8 mouse cellular contexts compared by ENCODE assay signal in genomic region chr4:108350819-108351218, GRCm38 (mm10). TPM values are rescaled to one million over a fixed set of nuclear protein-coding genes. Genes with fewer than 3 reads are reported as not detected.
DNase-seq lines count a peak whose midpoint lies in the region; ATAC-seq and TF ChIP-seq lines count a peak whose summit lies in the region.
"Had no signal": no experiment of that assay in that cellular context is flagged by ENCODE, and none has a peak within 500 bp of the region (broad histone marks: within the 10 kb centered on the region; RNA-seq: fewer than 3 reads in every experiment).

No protein-coding gene starts in this region.

- H3K27me3 ChIP-seq in Patski = no peaks in the 10 kb centered on the region
- no peaks in the 10 kb centered on the region for H3K27me3 ChIP-seq in liver, embryonic 15.5 days
- no peaks in the 10 kb centered on the region for H3K27me3 ChIP-seq in neural tube, embryonic 13.5 days

- POLR2A ChIA-PET in Patski (lab: Charles Lee) = no interaction called here

- ATAC-seq in Patski = peak; percentile 93
- no peak for ATAC-seq in liver, embryonic 15.5 days (ENCODE audit: insufficient read depth)
- ATAC-seq in neural tube, embryonic 13.5 days (ENCODE audit: low read depth) = peak; percentile 66
- ATAC-seq in megakaryocyte, adult 5-6 weeks (ENCODE audit: poor library complexity, severe bottlenecking) = no peak

- CTCF ChIA-PET in Patski (lab: Charles Lee) = no interaction called here

- no peaks in the 10 kb centered on the region for H3K9me3 ChIP-seq in liver, embryonic 15.5 days (replicated peaks)
- no peaks in the 10 kb centered on the region for H3K9me3 ChIP-seq in neural tube, embryonic 13.5 days

- 38% methylated on average over 8 of the region's 8 CpGs for WGBS in liver, embryonic 15.5 days (ENCODE audit: insufficient replicate concordance)
- 12% methylated on average over 8 of the region's 8 CpGs for WGBS in neural tube, embryonic 13.5 days

- in situ Hi-C loops in Patski (cut with MboI; ENCODE audit: low pct_unique_long_range_greater_than_20kb) = loop anchor here (5.0 kb wide), 1 partner anchor 106 kb away; the partner anchor contains the start of gene Tut4

- H3K36me3 ChIP-seq in liver, embryonic 15.5 days (replicated peaks) = no peaks in the 10 kb centered on the region
- no peaks in the 10 kb centered on the region for H3K36me3 ChIP-seq in neural tube, embryonic 13.5 days

- H3K4me2 ChIP-seq in liver, embryonic 15.5 days = no peak overlapping the region
- 0 out of 2 replicates have a peak overlapping the region, but pooled peaks have one; percentile 13 for H3K4me2 ChIP-seq in neural tube, embryonic 13.5 days

- no peak overlapping the region for H3K4me3 ChIP-seq in liver, embryonic 15.5 days (replicated peaks)
- H3K4me3 ChIP-seq in neural tube, embryonic 13.5 days = no peak overlapping the region

- peaks cover 46% of the 10 kb centered on the region for H3K4me1 ChIP-seq in liver, embryonic 15.5 days (replicated peaks)
- H3K4me1 ChIP-seq in neural tube, embryonic 13.5 days (replicated peaks) = peaks cover 35% of the 10 kb centered on the region

- H3K9ac ChIP-seq in liver, embryonic 15.5 days = no peak overlapping the region
- no peak overlapping the region for H3K9ac ChIP-seq in neural tube, embryonic 13.5 days

- TF ChIP-seq CTCF in Patski (IDR thresholded peaks at IDR 0.05) = no peak

- peak; percentile 81 for DNase-seq in Patski (ENCODE audit: low read depth, low spot score)
- DNase-seq in embryo, embryonic 9.5 days (ENCODE audit: extremely low spot score) = peak; percentile 77
- DNase-seq in heart, postnatal 4 days = peak; percentile 69
- no peak for DNase-seq in right cerebral cortex, adult 2 months (ENCODE audit: low spot score in 2 of 2)

- H3K27ac ChIP-seq in liver, embryonic 15.5 days (replicated peaks) = peak overlapping the region; percentile 6; the same call in 1 of the 2 replicates
- H3K27ac ChIP-seq in neural tube, embryonic 13.5 days (replicated peaks) = peak overlapping the region; percentile 49

RNA-seq across cellular contexts. Expression of gene Coa7, which starts 22.9 kb away (rescaled TPM):
- polyA plus RNA-seq in Patski (2021) = 30.0 TPM
- 10 to 100 TPM; 41.1 to 46.8 TPM for total RNA-seq in heart, postnatal 4 days (2021)
- 21.9 and 24.6 TPM in 2 replicates for polyA plus RNA-seq in liver, embryonic 15.5 days (2015; fragmentation: Nextera tagmentation; extraction: Ambion mirVana)
- polyA plus RNA-seq in neural tube, embryonic 13.5 days (2015; fragmentation: Nextera tagmentation; extraction: Ambion mirVana) = 43.2 and 46.8 TPM in 2 replicates
- total RNA-seq in megakaryocyte, adult 5-6 weeks (2015) = 4.3 and 10.3 TPM in 2 replicates
- total RNA-seq in megakaryocyte, adult 5-6 weeks (2017) = 3.8 and 14.3 TPM in 2 replicates

RNA-seq across cellular contexts. Expression of gene Shisal2a, which starts 32.3 kb away (rescaled TPM):
- polyA plus RNA-seq in Patski (2021) = not detected
- total RNA-seq in heart, postnatal 4 days (2021) = under 1 TPM; 0.50 TPM
- 0.26 and 0.35 TPM in 2 replicates for polyA plus RNA-seq in liver, embryonic 15.5 days (2015; fragmentation: Nextera tagmentation; extraction: Ambion mirVana)
- polyA plus RNA-seq in neural tube, embryonic 13.5 days (2015; fragmentation: Nextera tagmentation; extraction: Ambion mirVana) = 4.0 and 4.1 TPM in 2 replicates
- total RNA-seq in megakaryocyte, adult 5-6 weeks (2015) = not detected in 2 replicates
- total RNA-seq in megakaryocyte, adult 5-6 weeks (2017) = not detected in 2 replicates
- polyA plus RNA-seq: spleen, adult 2 months had no signal

RNA-seq across cellular contexts. Expression of gene Zyg11b, which starts 49.9 kb away (rescaled TPM):
- 16.8 TPM for polyA plus RNA-seq in Patski (2021)
- total RNA-seq in heart, postnatal 4 days (2021) = 10 to 100 TPM; 30.9 to 31.4 TPM
- 2.3 and 2.4 TPM in 2 replicates for polyA plus RNA-seq in liver, embryonic 15.5 days (2015; fragmentation: Nextera tagmentation; extraction: Ambion mirVana)
- 23.1 and 25.3 TPM in 2 replicates for polyA plus RNA-seq in neural tube, embryonic 13.5 days (2015; fragmentation: Nextera tagmentation; extraction: Ambion mirVana)
- 17.6 and 18.9 TPM in 2 replicates for total RNA-seq in megakaryocyte, adult 5-6 weeks (2015)
- 21.6 and 25.9 TPM in 2 replicates for total RNA-seq in megakaryocyte, adult 5-6 weeks (2017)

RNA-seq across cellular contexts. Expression of gene Gpx7, which starts 55.9 kb away (rescaled TPM):
- polyA plus RNA-seq in Patski (2021) = not detected
- 10 to 100 TPM; 27.5 to 30.6 TPM for total RNA-seq in heart, postnatal 4 days (2021)
- polyA plus RNA-seq in liver, embryonic 15.5 days (2015; fragmentation: Nextera tagmentation; extraction: Ambion mirVana) = 9.7 and 10.1 TPM in 2 replicates
- 36.5 and 40.7 TPM in 2 replicates for polyA plus RNA-seq in neural tube, embryonic 13.5 days (2015; fragmentation: Nextera tagmentation; extraction: Ambion mirVana)
- total RNA-seq in megakaryocyte, adult 5-6 weeks (2015) = 0.38 and 3.6 TPM in 2 replicates
- total RNA-seq in megakaryocyte, adult 5-6 weeks (2017) = 0.11 and 1.0 TPM in 2 replicates

Comparison
In these comparisons a context has a peak if more than half of its experiments do, and no peak if none do; other contexts are left out.
1. ATAC-seq: peak in Patski (single experiment) and neural tube, embryonic 13.5 days (single experiment); none in liver, embryonic 15.5 days (single experiment) and megakaryocyte, adult 5-6 weeks (single experiment).
2. DNase-seq: peak in Patski (single experiment), embryo, embryonic 9.5 days (single experiment) and heart, postnatal 4 days (single experiment); none in right cerebral cortex, adult 2 months (0 of 2).